Mouse (Mus musculus) thymus, postnatal 4 days (tissue): ENCODE measurements around the gene Caln1.

Experiments
- DNase-seq: peaks from one replicate; pipeline ENCODE4 v3.0.0; 2021

Caln1 gene

GRCm38 (mm10) chr5:130369237-130369636, at the start of gene Caln1:
Gene Caln1, plus strand, starts transcription at chr5:130369455.
- DNase-seq, result no peak

- DNase-seq, result no peak
Observed at GRCm38 (mm10) chr5:130319783-130320182, 49.5 kb upstream of the Caln1 start.

- DNase-seq, result no peak
Observed at GRCm38 (mm10) chr5:130320485-130320884, 48.8 kb upstream of the Caln1 start.

GRCm38 (mm10) chr5:130325486-130325885, 43.8 kb upstream of the Caln1 start:
- no peak for DNase-seq

- DNase-seq, result no peak
Observed at GRCm38 (mm10) chr5:130327615-130328263, 41.5 kb upstream of the Caln1 start.

GRCm38 (mm10) chr5:130328366-130328765, 40.9 kb upstream of the Caln1 start:
- no peak for DNase-seq

- no peak for DNase-seq
Observed at GRCm38 (mm10) chr5:130329889-130330288, 39.4 kb upstream of the Caln1 start.

GRCm38 (mm10) chr5:130330801-130331200, 38.5 kb upstream of the Caln1 start:
- no peak for DNase-seq

- DNase-seq, result no peak
Observed at GRCm38 (mm10) chr5:130331206-130331605, 38.0 kb upstream of the Caln1 start.

- DNase-seq, result no peak
Observed at GRCm38 (mm10) chr5:130333566-130333965, 35.7 kb upstream of the Caln1 start.

GRCm38 (mm10) chr5:130333971-130334370, 35.3 kb upstream of the Caln1 start:
- no peak for DNase-seq

- no peak for DNase-seq
Observed at GRCm38 (mm10) chr5:130335462-130335861, 33.8 kb upstream of the Caln1 start.

GRCm38 (mm10) chr5:130340656-130341055, 28.6 kb upstream of the Caln1 start:
- DNase-seq, result no peak

- no peak for DNase-seq
Observed at GRCm38 (mm10) chr5:130344999-130345398, 24.3 kb upstream of the Caln1 start.

GRCm38 (mm10) chr5:130345871-130346270, 23.4 kb upstream of the Caln1 start:
- DNase-seq, result no peak

- DNase-seq, result no peak
Observed at GRCm38 (mm10) chr5:130355223-130355622, 14.0 kb upstream of the Caln1 start.

- no peak for DNase-seq
Observed at GRCm38 (mm10) chr5:130363111-130363510, 6.1 kb upstream of the Caln1 start.

GRCm38 (mm10) chr5:130363773-130364172, 5.5 kb upstream of the Caln1 start:
- DNase-seq, result no peak

GRCm38 (mm10) chr5:130368236-130368635, 1.0 kb upstream of the Caln1 start:
- DNase-seq, result no peak

GRCm38 (mm10) chr5:130375411-130375810, 6.2 kb downstream of the Caln1 start:
- no peak for DNase-seq

GRCm38 (mm10) chr5:130384222-130384912, 15.1 kb downstream of the Caln1 start, which contains the start of gene A330070K13Rik:
Gene A330070K13Rik, minus strand, starts transcription at chr5:130384631.
- DNase-seq, result no peak

GRCm38 (mm10) chr5:130386418-130386817, 17.2 kb downstream of the Caln1 start:
- DNase-seq, result no peak

GRCm38 (mm10) chr5:130393618-130394355, 24.5 kb downstream of the Caln1 start:
- no peak for DNase-seq

GRCm38 (mm10) chr5:130394386-130394785, 25.1 kb downstream of the Caln1 start:
- no peak for DNase-seq
